Mouse (Mus musculus) brain, embryonic 14.5 days (tissue): ENCODE measurements at regions not wholly inside any gene's neighbourhood (a gene's known extent, or its start where the extent isn't known, plus 50 kb on each side); places are given as distances from the start of the nearest gene placed in this dataset.
A peak's percentile ranks its signal among the peaks of the same experiment; 100 is the strongest.

ENCODE experiments used
- DNase-seq: peaks from one replicate; pipeline ENCODE4 v3.0.0-alpha.2; 2011; ENCODE audit warnings: low read depth
- CTCF ChIP-seq: fragments of 200-500 bp; IDR thresholded peaks from 2 replicates; pipeline ENCODE4 v1.5.1; 2012; ENCODE audit warnings: inconsistent platforms, mild to moderate bottlenecking, moderate library complexity, borderline replicate concordance; ENCODE audit not compliant: insufficient read depth, insufficient read length; ENCODE audit errors: extremely low read depth
- POLR2A ChIP-seq: fragments of 200-500 bp; IDR thresholded peaks from 2 replicates; pipeline ENCODE4 v1.6.1; 2012; ENCODE audit warnings: mild to moderate bottlenecking, inconsistent platforms, borderline replicate concordance; ENCODE audit not compliant: poor library complexity, insufficient read depth, insufficient read length, severe bottlenecking; ENCODE audit errors: extremely low read depth

GRCm38 (mm10) chr4:154785282-154785987 lies 51.8 kb upstream of the Ttc34 start:
- DNase-seq = no peak
- no peak for TF ChIP-seq CTCF
- TF ChIP-seq POLR2A = no peak

DNA sequence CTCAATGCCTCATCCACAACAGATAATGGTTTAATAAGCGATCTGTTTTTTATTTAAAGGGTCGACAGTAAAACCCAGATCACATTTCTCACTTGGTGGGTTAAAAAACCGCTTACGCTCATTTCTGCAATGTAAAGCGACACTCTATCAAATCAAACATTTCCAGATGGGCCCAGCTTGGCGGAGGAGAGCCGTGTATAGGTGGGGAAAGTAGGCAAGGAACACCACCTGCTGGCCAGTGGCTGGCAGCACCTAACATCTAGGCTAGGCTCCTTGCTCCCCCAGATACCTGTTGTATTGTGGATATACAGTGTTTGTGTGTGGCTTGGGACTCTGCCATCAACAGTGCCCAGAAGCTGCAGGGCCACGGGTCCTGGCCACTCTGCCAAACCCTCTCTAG lies 50.1 kb upstream of the Ttc34 start:
- TF ChIP-seq POLR2A (no peak), CTCF (peak; percentile 52)
- DNase-seq = peak; percentile 44
